Mouse (Mus musculus): ENCODE measurements around the gene Ubl4b. TPM values are rescaled to one million over a fixed set of nuclear protein-coding genes. Genes with fewer than 3 reads are reported as not detected.

Ubl4b gene
- not detected in 2 replicates for polyA plus RNA-seq (2015; fragmentation: Nextera tagmentation; extraction: Ambion mirVana)

GRCm38 (mm10) chr3:107554842-107555241 is at the start of gene Ubl4b:
TSS of gene Ubl4b (minus strand) at chr3:107555073.
- Histone ChIP-seq H3K27ac (ENCODE audit: low read length) (no peak within 1 kb of the TSS), H3K36me3 (ENCODE audit: control insufficient read depth, insufficient read depth, low read length) (no peaks in the 10 kb centered on the region), H3K9ac (ENCODE audit: low read length) (no peak within 1 kb of the TSS), H3K4me2 (ENCODE audit: low read depth, low read length) (no peak within 1 kb of the TSS), H3K27me3 (ENCODE audit: control insufficient read depth, insufficient read depth, low read length) (no peaks in the 10 kb centered on the region), H3K4me1 (ENCODE audit: control insufficient read depth, insufficient read depth, low read length) (no peaks in the 10 kb centered on the region), H3K9me3 (replicated peaks; ENCODE audit: control insufficient read depth, low read length) (no peaks in the 10 kb centered on the region), H3K4me3 (replicated peaks; ENCODE audit: low read length) (no peak within 1 kb of the TSS)
- 84% methylated on average over 2 of the region's 2 CpGs for WGBS
- no peak for ATAC-seq (ENCODE audit: insufficient read depth, low FRiP score)

GRCm38 (mm10) chr3:107600127-107600526 is 45.3 kb upstream of the Ubl4b start:
- H3K27me3 ChIP-seq (ENCODE audit: control insufficient read depth, insufficient read depth, low read length) = peaks cover 57% of the 10 kb centered on the region

GRCm38 (mm10) chr3:107597586-107598389 is 42.9 kb upstream of the Ubl4b start:
- H3K27me3 ChIP-seq (ENCODE audit: control insufficient read depth, insufficient read depth, low read length) = peaks cover 80% of the 10 kb centered on the region
- H3K9me3 ChIP-seq (replicated peaks; ENCODE audit: control insufficient read depth, low read length) = no peaks in the 10 kb centered on the region
- H3K4me2 ChIP-seq (ENCODE audit: low read depth, low read length) = no peak overlapping the region
- H3K9ac ChIP-seq (ENCODE audit: low read length) = no peak overlapping the region
- whole genome bisulfite sequencing = 11% methylated on average over 22 of the region's 22 CpGs
- peaks cover 10% of the 10 kb centered on the region for H3K4me1 ChIP-seq (ENCODE audit: control insufficient read depth, insufficient read depth, low read length)
- no peak for ATAC-seq (ENCODE audit: insufficient read depth, low FRiP score)
- no peak overlapping the region for H3K4me3 ChIP-seq (replicated peaks; ENCODE audit: low read length)
- no peaks in the 10 kb centered on the region for H3K36me3 ChIP-seq (ENCODE audit: control insufficient read depth, insufficient read depth, low read length)
- H3K27ac ChIP-seq (ENCODE audit: low read length) = no peak overlapping the region

More at GRCm38 (mm10) chr3:107600127-107600526, 45.3 kb upstream of the Ubl4b start:
- Histone ChIP-seq H3K4me3 (replicated peaks; ENCODE audit: low read length) (no peak overlapping the region), H3K36me3 (ENCODE audit: control insufficient read depth, insufficient read depth, low read length) (no peaks in the 10 kb centered on the region), H3K9ac (ENCODE audit: low read length) (no peak overlapping the region), H3K27ac (ENCODE audit: low read length) (no peak overlapping the region), H3K9me3 (replicated peaks; ENCODE audit: control insufficient read depth, low read length) (no peaks in the 10 kb centered on the region), H3K4me1 (ENCODE audit: control insufficient read depth, insufficient read depth, low read length) (peaks cover 6% of the 10 kb centered on the region), H3K4me2 (ENCODE audit: low read depth, low read length) (no peak overlapping the region)
- no peak for ATAC-seq (ENCODE audit: insufficient read depth, low FRiP score)
- WGBS = 44% methylated on average over 6 of the region's 6 CpGs

GRCm38 (mm10) chr3:107597134-107597533 is 42.3 kb upstream of the Ubl4b start:
- Histone ChIP-seq H3K27me3 (ENCODE audit: control insufficient read depth, insufficient read depth, low read length) (peaks cover 87% of the 10 kb centered on the region), H3K27ac (ENCODE audit: low read length) (no peak overlapping the region), H3K9ac (ENCODE audit: low read length) (no peak overlapping the region), H3K36me3 (ENCODE audit: control insufficient read depth, insufficient read depth, low read length) (no peaks in the 10 kb centered on the region), H3K4me1 (ENCODE audit: control insufficient read depth, insufficient read depth, low read length) (peaks cover 10% of the 10 kb centered on the region), H3K4me3 (replicated peaks; ENCODE audit: low read length) (no peak overlapping the region), H3K9me3 (replicated peaks; ENCODE audit: control insufficient read depth, low read length) (no peaks in the 10 kb centered on the region), H3K4me2 (ENCODE audit: low read depth, low read length) (no peak overlapping the region)
- 4% methylated on average over 23 of the region's 24 CpGs for WGBS
- no peak for ATAC-seq (ENCODE audit: insufficient read depth, low FRiP score)

- H3K27me3 ChIP-seq (ENCODE audit: control insufficient read depth, insufficient read depth, low read length) = peaks cover 87% of the 10 kb centered on the region
- H3K27ac ChIP-seq (ENCODE audit: low read length) = no peak overlapping the region
- ATAC-seq (ENCODE audit: insufficient read depth, low FRiP score) = no peak
- under 1% methylated on average over 26 of the region's 26 CpGs for WGBS
- no peak overlapping the region for H3K4me3 ChIP-seq (replicated peaks; ENCODE audit: low read length)
- no peaks in the 10 kb centered on the region for H3K9me3 ChIP-seq (replicated peaks; ENCODE audit: control insufficient read depth, low read length)
- no peak overlapping the region for H3K9ac ChIP-seq (ENCODE audit: low read length)
- H3K36me3 ChIP-seq (ENCODE audit: control insufficient read depth, insufficient read depth, low read length) = no peaks in the 10 kb centered on the region
- H3K4me2 ChIP-seq (ENCODE audit: low read depth, low read length) = no peak overlapping the region
- peaks cover 10% of the 10 kb centered on the region for H3K4me1 ChIP-seq (ENCODE audit: control insufficient read depth, insufficient read depth, low read length)
These were observed 41.7 kb upstream of the Ubl4b start for GRCm38 (mm10) chr3:107596559-107596958.

GRCm38 (mm10) chr3:107595938-107596461 is 41.1 kb upstream of the Ubl4b start:
- no peak overlapping the region for H3K9ac ChIP-seq (ENCODE audit: low read length)
- peaks cover 10% of the 10 kb centered on the region for H3K4me1 ChIP-seq (ENCODE audit: control insufficient read depth, insufficient read depth, low read length)
- H3K9me3 ChIP-seq (replicated peaks; ENCODE audit: control insufficient read depth, low read length) = no peaks in the 10 kb centered on the region
- H3K4me2 ChIP-seq (ENCODE audit: low read depth, low read length) = no peak overlapping the region
- peaks cover 87% of the 10 kb centered on the region for H3K27me3 ChIP-seq (ENCODE audit: control insufficient read depth, insufficient read depth, low read length)
- no peak for ATAC-seq (ENCODE audit: insufficient read depth, low FRiP score)
- H3K4me3 ChIP-seq (replicated peaks; ENCODE audit: low read length) = peak overlapping the region; percentile 37; the same call in 1 of the 2 replicates
- WGBS = 2% methylated on average over 34 of the region's 34 CpGs
- no peak overlapping the region for H3K27ac ChIP-seq (ENCODE audit: low read length)
- H3K36me3 ChIP-seq (ENCODE audit: control insufficient read depth, insufficient read depth, low read length) = no peaks in the 10 kb centered on the region

GRCm38 (mm10) chr3:107595264-107595937 is 40.5 kb upstream of the Ubl4b start:
- Histone ChIP-seq H3K9me3 (replicated peaks; ENCODE audit: control insufficient read depth, low read length) (no peaks in the 10 kb centered on the region), H3K27me3 (ENCODE audit: control insufficient read depth, insufficient read depth, low read length) (peaks cover 86% of the 10 kb centered on the region), H3K4me3 (replicated peaks; ENCODE audit: low read length) (peak overlapping the region; percentile 37), H3K9ac (ENCODE audit: low read length) (peak overlapping the region; percentile 35), H3K36me3 (ENCODE audit: control insufficient read depth, insufficient read depth, low read length) (no peaks in the 10 kb centered on the region), H3K4me1 (ENCODE audit: control insufficient read depth, insufficient read depth, low read length) (peaks cover 10% of the 10 kb centered on the region), H3K27ac (ENCODE audit: low read length) (no peak overlapping the region), H3K4me2 (ENCODE audit: low read depth, low read length) (peak overlapping the region; percentile 62)
- no peak for ATAC-seq (ENCODE audit: insufficient read depth, low FRiP score)
- under 1% methylated on average over 50 of the region's 50 CpGs for WGBS

GRCm38 (mm10) chr3:107594662-107595263 is 39.9 kb upstream of the Ubl4b start, which contains the start of gene Alx3:
TSS of gene Alx3 (plus strand) at chr3:107595031.
- 1% methylated on average over 43 of the region's 46 CpGs for WGBS
- no peaks in the 10 kb centered on the region for H3K9me3 ChIP-seq (replicated peaks; ENCODE audit: control insufficient read depth, low read length)
- peak within 1 kb of the TSS; percentile 37 for H3K4me3 ChIP-seq (replicated peaks; ENCODE audit: low read length)
- peak within 1 kb of the TSS; percentile 35 for H3K9ac ChIP-seq (ENCODE audit: low read length)
- peaks cover 10% of the 10 kb centered on the region for H3K4me1 ChIP-seq (ENCODE audit: control insufficient read depth, insufficient read depth, low read length)
- no peaks in the 10 kb centered on the region for H3K36me3 ChIP-seq (ENCODE audit: control insufficient read depth, insufficient read depth, low read length)
- H3K27me3 ChIP-seq (ENCODE audit: control insufficient read depth, insufficient read depth, low read length) = peaks cover 83% of the 10 kb centered on the region
- ATAC-seq (ENCODE audit: insufficient read depth, low FRiP score) = no peak; the same call in 1 of the 2 replicates
- H3K27ac ChIP-seq (ENCODE audit: low read length) = no peak within 1 kb of the TSS
- H3K4me2 ChIP-seq (ENCODE audit: low read depth, low read length) = peak within 1 kb of the TSS; percentile 62

Measured in stomach, embryonic 16.5 days (tissue).